Mouse (Mus musculus): ENCODE measurements around the gene Ncs1. TPM values are rescaled to one million over a fixed set of nuclear protein-coding genes. Genes with fewer than 3 reads are reported as not detected.

Gene Ncs1
- total and polyA plus RNA-seq, 3 experiments: 5.9 to 14.1 (median 11.8) TPM

DNA sequence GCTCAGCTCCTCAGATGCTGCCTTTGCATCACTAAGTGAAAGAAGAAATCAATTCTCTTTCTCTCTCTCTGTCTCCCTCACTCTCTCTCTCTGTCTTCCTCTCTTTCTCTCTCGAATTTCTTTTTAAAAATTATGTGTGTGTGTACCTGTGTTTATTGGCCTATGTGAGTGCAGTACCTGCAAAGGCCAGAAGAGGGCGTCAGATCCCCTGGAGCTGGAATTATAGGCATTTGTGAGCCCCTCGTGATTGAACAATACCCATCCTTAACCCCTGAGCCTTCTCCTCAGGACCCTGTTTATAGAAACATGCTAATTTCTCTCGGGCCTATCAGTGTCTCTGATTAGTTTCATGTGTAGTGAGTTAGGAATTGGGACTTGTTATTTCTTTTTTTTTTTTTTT is 62.6 kb downstream of the Ncs1 start:
- TF ChIP-seq CTCF (IDR thresholded peaks at IDR 0.05): peak; percentile 29; the same call in 1 of the 2 replicates
- TF ChIP-seq POLR2A (IDR thresholded peaks at IDR 0.05; ENCODE audit: insufficient read depth, low read depth, low read length): no peak
- TF ChIP-seq EP300 (IDR thresholded peaks at IDR 0.05; ENCODE audit: insufficient read depth, low read depth, low read length): no peak
- no peak overlapping the region for H3K9ac ChIP-seq (ENCODE audit: low read depth, low read length)
- H3K36me3 ChIP-seq (ENCODE audit: control insufficient read depth, insufficient read depth, low read length): no peaks in the 10 kb centered on the region
- no peak overlapping the region for H3K4me3 ChIP-seq
- no peak overlapping the region for H3K27ac ChIP-seq
- DNase-seq: no peak
- 61% methylated on average over 4 of the region's 4 CpGs for WGBS
- no peaks in the 10 kb centered on the region for H3K79me2 ChIP-seq (replicated peaks; ENCODE audit: control insufficient read depth, insufficient read depth, low read length)
- intact Hi-C loops (cut with DNase I): no loop called here
- H3K4me1 ChIP-seq (ENCODE audit: control insufficient read depth, insufficient read depth, low read length): no peaks in the 10 kb centered on the region
- H3K27me3 ChIP-seq (ENCODE audit: control insufficient read depth, insufficient read depth, low read length): peaks cover under 1% of the 10 kb centered on the region; the same call in 1 of the 2 replicates

DNA sequence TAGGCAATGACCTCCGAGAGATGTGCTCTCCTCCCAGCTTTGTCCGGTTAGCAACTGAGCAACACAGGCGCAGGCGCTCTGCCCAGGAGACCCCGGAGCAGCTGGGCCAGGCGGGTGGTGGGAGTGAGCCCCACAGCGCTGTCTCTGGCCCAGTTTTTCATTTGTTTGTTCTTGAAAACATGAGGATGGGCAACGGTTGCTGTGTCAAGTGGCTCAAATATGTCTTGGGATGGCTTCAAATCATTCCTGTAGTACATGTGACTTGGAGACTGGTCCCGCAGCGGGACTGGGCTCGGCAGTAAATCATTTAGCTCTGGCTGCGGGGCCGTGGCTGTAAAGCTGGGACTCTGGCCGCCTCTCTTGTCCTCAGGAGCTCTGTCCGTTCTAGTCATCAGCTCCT is 63.9 kb downstream of the Ncs1 start:
- Histone ChIP-seq H3K27ac (no peak overlapping the region), H3K9ac (ENCODE audit: low read depth, low read length) (no peak overlapping the region), H3K4me1 (ENCODE audit: control insufficient read depth, insufficient read depth, low read length) (no peaks in the 10 kb centered on the region), H3K27me3 (ENCODE audit: control insufficient read depth, insufficient read depth, low read length) (peaks cover 9% of the 10 kb centered on the region; the same call in 1 of the 2 replicates), H3K79me2 (replicated peaks; ENCODE audit: control insufficient read depth, insufficient read depth, low read length) (no peaks in the 10 kb centered on the region), H3K4me3 (no peak overlapping the region), H3K36me3 (ENCODE audit: control insufficient read depth, insufficient read depth, low read length) (no peaks in the 10 kb centered on the region)
- 63% methylated on average over 15 of the region's 15 CpGs for WGBS
- intact Hi-C loops (cut with DNase I): no loop called here
- DNase-seq: peak in 1 of 2 experiments; percentile 24
- TF ChIP-seq EP300 (IDR thresholded peaks at IDR 0.05; ENCODE audit: insufficient read depth, low read depth, low read length): no peak
- no peak for TF ChIP-seq CTCF (IDR thresholded peaks at IDR 0.05)
- TF ChIP-seq POLR2A (IDR thresholded peaks at IDR 0.05; ENCODE audit: insufficient read depth, low read depth, low read length): no peak

DNA sequence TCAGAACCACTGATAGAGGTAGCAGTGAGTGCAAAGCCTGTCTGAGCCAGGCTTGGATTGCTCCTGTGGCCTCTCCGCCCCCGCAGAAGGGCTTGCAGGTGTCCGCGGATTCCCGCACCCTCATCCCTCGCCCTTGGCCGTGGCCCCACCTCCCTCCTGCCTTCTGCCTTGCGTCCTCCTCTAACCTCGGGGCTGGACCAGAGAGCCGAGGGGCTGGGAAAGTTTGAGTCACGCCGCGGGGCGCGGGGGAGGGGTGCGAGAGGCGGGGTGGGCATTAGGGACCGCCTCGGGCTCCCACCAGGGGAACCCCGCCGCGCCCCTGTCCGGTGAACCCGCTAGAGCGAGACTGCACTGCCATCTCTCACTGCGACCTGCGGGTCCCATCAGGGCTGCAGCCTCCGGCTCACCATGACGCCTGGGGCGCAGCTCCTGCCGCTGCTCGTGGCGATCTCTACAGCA is 68.4 kb downstream of the Ncs1 start, which contains the start of gene Hmcn2:
Gene Hmcn2, plus strand, starts transcription at position 409 of the 459 bp plus-strand sequence.
- TF ChIP-seq EP300 (IDR thresholded peaks at IDR 0.05; ENCODE audit: insufficient read depth, low read depth, low read length): no peak
- TF ChIP-seq POLR2A (IDR thresholded peaks at IDR 0.05; ENCODE audit: insufficient read depth, low read depth, low read length): no peak
- TF ChIP-seq CTCF (IDR thresholded peaks at IDR 0.05): no peak
- no peaks in the 10 kb centered on the region for H3K36me3 ChIP-seq (ENCODE audit: control insufficient read depth, insufficient read depth, low read length)
- H3K27me3 ChIP-seq (ENCODE audit: control insufficient read depth, insufficient read depth, low read length): peaks cover 9% of the 10 kb centered on the region; the same call in 1 of the 2 replicates
- DNase-seq: peak; percentile 35 to 61
- H3K4me3 ChIP-seq: peak within 1 kb of the TSS; percentile 20
- no peaks in the 10 kb centered on the region for H3K79me2 ChIP-seq (replicated peaks; ENCODE audit: control insufficient read depth, insufficient read depth, low read length)
- no peak within 1 kb of the TSS for H3K27ac ChIP-seq
- intact Hi-C loops (cut with DNase I): no loop called here
- H3K4me1 ChIP-seq (ENCODE audit: control insufficient read depth, insufficient read depth, low read length): no peaks in the 10 kb centered on the region
- peak within 1 kb of the TSS; percentile 23; the same call in 1 of the 2 replicates for H3K9ac ChIP-seq (ENCODE audit: low read depth, low read length)
- WGBS: 2% methylated on average over 33 of the region's 33 CpGs

DNA sequence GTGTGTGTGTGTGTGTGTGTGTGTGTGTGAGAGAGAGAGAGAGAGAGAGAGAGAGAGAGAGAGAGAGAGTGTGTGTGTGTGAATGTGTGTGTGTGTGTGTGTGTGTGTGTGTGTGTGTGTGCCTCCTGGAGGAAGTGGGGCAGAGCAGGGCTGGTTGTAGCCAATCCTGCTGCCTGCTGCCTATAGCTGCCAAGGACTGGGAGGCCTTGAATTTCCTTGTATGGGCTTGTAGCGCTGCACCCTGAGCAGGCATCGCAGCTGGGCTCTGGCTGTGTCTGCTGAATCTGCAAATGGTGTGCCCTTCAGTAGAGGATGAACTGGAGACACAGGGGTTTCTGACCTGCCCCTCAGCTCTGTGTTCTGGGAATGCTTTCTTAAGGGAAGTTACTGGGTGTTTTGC is 72.5 kb downstream of the Ncs1 start:
- Histone ChIP-seq H3K4me3 (no peak overlapping the region), H3K27me3 (ENCODE audit: control insufficient read depth, insufficient read depth, low read length) (peaks cover 9% of the 10 kb centered on the region; the same call in 1 of the 2 replicates), H3K79me2 (replicated peaks; ENCODE audit: control insufficient read depth, insufficient read depth, low read length) (no peaks in the 10 kb centered on the region), H3K36me3 (ENCODE audit: control insufficient read depth, insufficient read depth, low read length) (no peaks in the 10 kb centered on the region), H3K9ac (ENCODE audit: low read depth, low read length) (no peak overlapping the region), H3K4me1 (ENCODE audit: control insufficient read depth, insufficient read depth, low read length) (no peaks in the 10 kb centered on the region), H3K27ac (no peak overlapping the region)
- 14% methylated on average over 2 of the region's 2 CpGs for WGBS
- DNase-seq: no peak
- TF ChIP-seq POLR2A (IDR thresholded peaks at IDR 0.05; ENCODE audit: insufficient read depth, low read depth, low read length) (no peak), EP300 (IDR thresholded peaks at IDR 0.05; ENCODE audit: insufficient read depth, low read depth, low read length) (no peak), CTCF (IDR thresholded peaks at IDR 0.05) (no peak)
- intact Hi-C loops (cut with DNase I): no loop called here

DNA sequence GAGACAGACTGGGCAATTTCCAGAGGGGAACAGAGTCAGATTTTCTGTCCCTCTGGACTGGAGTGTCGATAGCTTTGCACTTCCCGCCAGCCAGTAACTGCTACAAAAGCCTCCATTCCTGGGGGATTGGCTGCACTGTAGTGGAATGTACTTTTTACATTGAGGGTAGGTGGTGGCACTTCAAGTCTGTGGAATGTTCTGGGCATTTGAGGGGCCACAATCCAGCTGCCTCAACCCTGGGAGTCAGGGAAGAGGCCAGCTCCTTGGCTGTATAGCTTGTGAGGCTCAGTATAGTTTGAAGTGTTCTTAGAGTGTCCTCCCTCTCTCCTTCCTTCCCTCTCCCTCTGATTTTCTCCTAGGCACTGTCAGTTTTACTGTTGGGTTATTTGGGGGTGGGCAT is 73.6 kb downstream of the Ncs1 start:
- H3K4me1 ChIP-seq (ENCODE audit: control insufficient read depth, insufficient read depth, low read length): no peaks in the 10 kb centered on the region
- H3K79me2 ChIP-seq (replicated peaks; ENCODE audit: control insufficient read depth, insufficient read depth, low read length): no peaks in the 10 kb centered on the region
- no peak for DNase-seq
- intact Hi-C loops (cut with DNase I): no loop called here
- peaks cover 3% of the 10 kb centered on the region; the same call in 1 of the 2 replicates for H3K27me3 ChIP-seq (ENCODE audit: control insufficient read depth, insufficient read depth, low read length)
- no peak overlapping the region for H3K9ac ChIP-seq (ENCODE audit: low read depth, low read length)
- H3K27ac ChIP-seq: no peak overlapping the region
- 64% methylated on average over 2 of the region's 2 CpGs for WGBS
- no peaks in the 10 kb centered on the region for H3K36me3 ChIP-seq (ENCODE audit: control insufficient read depth, insufficient read depth, low read length)
- no peak overlapping the region for H3K4me3 ChIP-seq
- TF ChIP-seq POLR2A (IDR thresholded peaks at IDR 0.05; ENCODE audit: insufficient read depth, low read depth, low read length): no peak
- no peak for TF ChIP-seq CTCF (IDR thresholded peaks at IDR 0.05)
- TF ChIP-seq EP300 (IDR thresholded peaks at IDR 0.05; ENCODE audit: insufficient read depth, low read depth, low read length): no peak

DNA sequence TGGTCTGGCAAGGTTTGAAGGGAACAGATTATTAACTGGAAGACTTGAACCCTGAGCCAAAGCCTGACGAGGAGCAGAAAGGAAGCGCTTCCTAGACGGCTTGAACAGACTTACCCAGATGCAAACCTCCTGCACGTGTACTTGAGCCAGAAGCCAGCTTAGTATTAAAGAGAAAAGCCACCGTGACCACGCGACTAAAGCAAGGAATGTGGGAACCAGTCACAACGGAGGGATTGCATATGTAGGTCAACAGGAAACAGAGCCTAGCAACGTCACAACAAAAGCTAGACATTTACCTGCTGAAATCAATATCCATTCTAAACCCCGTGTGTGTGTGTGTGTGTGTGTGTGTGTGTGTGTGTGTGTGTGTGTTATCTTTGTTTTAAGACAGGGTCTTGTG is 81.6 kb downstream of the Ncs1 start:
- no peak overlapping the region for H3K27ac ChIP-seq
- whole genome bisulfite sequencing: 52% methylated on average over 10 of the region's 10 CpGs
- no peaks in the 10 kb centered on the region for H3K27me3 ChIP-seq (ENCODE audit: control insufficient read depth, insufficient read depth, low read length)
- DNase-seq: no peak
- no peaks in the 10 kb centered on the region for H3K36me3 ChIP-seq (ENCODE audit: control insufficient read depth, insufficient read depth, low read length)
- H3K4me1 ChIP-seq (ENCODE audit: control insufficient read depth, insufficient read depth, low read length): no peaks in the 10 kb centered on the region
- H3K9ac ChIP-seq (ENCODE audit: low read depth, low read length): no peak overlapping the region
- intact Hi-C loops (cut with DNase I): no loop called here
- H3K4me3 ChIP-seq: no peak overlapping the region
- no peak for TF ChIP-seq POLR2A (IDR thresholded peaks at IDR 0.05; ENCODE audit: insufficient read depth, low read depth, low read length)
- no peak for TF ChIP-seq EP300 (IDR thresholded peaks at IDR 0.05; ENCODE audit: insufficient read depth, low read depth, low read length)
- no peak for TF ChIP-seq CTCF (IDR thresholded peaks at IDR 0.05)
- H3K79me2 ChIP-seq (replicated peaks; ENCODE audit: control insufficient read depth, insufficient read depth, low read length): no peaks in the 10 kb centered on the region

All from heart, adult 2 months (tissue).